In the genomic region with DNA sequence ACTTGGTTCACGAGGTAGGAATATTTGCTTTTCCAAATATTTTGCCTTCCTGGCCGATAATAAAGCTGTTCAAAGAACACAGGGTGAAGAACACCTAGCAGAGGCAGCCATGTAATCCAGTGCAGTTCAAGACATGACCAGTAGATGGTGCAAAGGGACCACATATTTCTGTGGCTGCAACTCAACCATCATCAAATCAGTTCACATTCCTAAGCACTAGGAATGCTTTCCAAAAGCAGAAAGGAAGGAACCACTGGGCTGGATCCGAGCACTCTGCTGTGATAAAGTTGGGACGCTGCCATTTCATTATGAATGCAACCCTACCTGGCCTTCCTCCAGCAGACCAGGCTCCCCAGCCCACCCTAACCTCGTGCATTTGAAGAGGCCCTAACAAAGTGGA, we compare ENCODE assay signal across 9 mouse cellular contexts.
A peak's percentile ranks its signal among the peaks of the same experiment; 100 is the strongest.
DNase-seq lines count a peak whose midpoint lies in the region; ATAC-seq lines count a peak whose summit lies in the region.
"Had no signal": no experiment of that assay in that cellular context is flagged by ENCODE, and none has a peak within 500 bp of the region (broad histone marks: within the 10 kb centered on the region; RNA-seq: fewer than 3 reads in every experiment).

No protein-coding gene starts in this region.

- H3K36me3 ChIP-seq in forebrain, embryonic 12.5 days (replicated peaks) = peaks cover 37% of the 10 kb centered on the region

- 0 out of 2 replicates have a peak overlapping the region, but pooled peaks have one; percentile 31 for H3K27ac ChIP-seq in forebrain, embryonic 12.5 days

- no peaks in the 10 kb centered on the region for H3K9me3 ChIP-seq in forebrain, embryonic 12.5 days

- whole genome bisulfite sequencing in forebrain, embryonic 12.5 days = 8% methylated on average over 5 of the region's 5 CpGs

- peaks cover 13% of the 10 kb centered on the region; the same call in 1 of the 2 replicates for H3K4me1 ChIP-seq in forebrain, embryonic 12.5 days

- ATAC-seq in forebrain, embryonic 12.5 days (ENCODE audit: low FRiP score) = peak; percentile 72

- peak; percentile 79 for DNase-seq in MN1 (ENCODE audit: low spot score)
- DNase-seq in c-Kit-positive CD71-positive TER-119-positive erythroid progenitor cells, embryonic 14.5 days (ENCODE audit: low spot score) = peak; percentile 60
- peak; percentile 86 for DNase-seq in heart, postnatal 4 days
- DNase-seq in layer of hippocampus, adult 8-10 months (ENCODE audit: low spot score in 2 of 2) = peak; percentile 76 to 91
- peak; percentile 83 for DNase-seq in lung, postnatal 25 days (ENCODE audit: low spot score)
- DNase-seq in retina, postnatal 1 day = peak; percentile 88
- DNase-seq in urinary bladder, postnatal 36 days (ENCODE audit: low spot score in 2 of 2) = peak; percentile 43 to 55

- H3K4me3 ChIP-seq in forebrain, embryonic 12.5 days (replicated peaks) = no peak overlapping the region
- H3K4me3 ChIP-seq: myocyte had no signal

- H3K4me2 ChIP-seq in forebrain, embryonic 12.5 days = no peak overlapping the region

- H3K27me3 ChIP-seq in forebrain, embryonic 12.5 days = peaks cover 8% of the 10 kb centered on the region; the same call in 1 of the 2 replicates

- no peak overlapping the region for H3K9ac ChIP-seq in forebrain, embryonic 12.5 days
